Mouse (Mus musculus): ENCODE measurements around the gene March1.
"Not testable (repeated sequence)": the region's sequence is repeated elsewhere in the genome, so short reads cannot be mapped to it uniquely, and the experiment has no call there.

March1 gene

GRCm38 (mm10) chr8:66317824-66318223, 700.1 kb downstream of the March1 start:
- DNase-seq (ENCODE audit: low spot score): no peak

- DNase-seq (ENCODE audit: low spot score): no peak
Observed at GRCm38 (mm10) chr8:66323045-66323807, 705.5 kb downstream of the March1 start.

- no peak for DNase-seq (ENCODE audit: low spot score)
Observed at GRCm38 (mm10) chr8:66326396-66326795, 708.7 kb downstream of the March1 start.

- no peak for DNase-seq (ENCODE audit: low spot score)
Observed at GRCm38 (mm10) chr8:66332206-66332605, 714.5 kb downstream of the March1 start.

- no peak for DNase-seq (ENCODE audit: low spot score)
Observed at GRCm38 (mm10) chr8:66334265-66334664, 716.6 kb downstream of the March1 start.

- no peak for DNase-seq (ENCODE audit: low spot score)
Observed at GRCm38 (mm10) chr8:66339551-66339950, 721.9 kb downstream of the March1 start.

GRCm38 (mm10) chr8:66342928-66343327, 725.2 kb downstream of the March1 start:
- no peak for DNase-seq (ENCODE audit: low spot score)

- DNase-seq (ENCODE audit: low spot score): no peak
Observed at GRCm38 (mm10) chr8:66362882-66363801, 745.4 kb downstream of the March1 start.

GRCm38 (mm10) chr8:66383694-66384373, 766.1 kb downstream of the March1 start:
- DNase-seq (ENCODE audit: low spot score): no peak

- DNase-seq (ENCODE audit: low spot score): no peak
Observed at GRCm38 (mm10) chr8:66386008-66386407, 768.3 kb downstream of the March1 start.

- DNase-seq (ENCODE audit: low spot score): no peak
Observed at GRCm38 (mm10) chr8:66388693-66389092, 771.0 kb downstream of the March1 start.

- no peak for DNase-seq (ENCODE audit: low spot score)
Observed at GRCm38 (mm10) chr8:66391554-66391953, 773.9 kb downstream of the March1 start.

- DNase-seq (ENCODE audit: low spot score): no peak
Observed at GRCm38 (mm10) chr8:66392900-66393299, 775.2 kb downstream of the March1 start.

- DNase-seq (ENCODE audit: low spot score): no peak
Observed at GRCm38 (mm10) chr8:66394148-66394547, 776.4 kb downstream of the March1 start.

- DNase-seq (ENCODE audit: low spot score): no peak
Observed at GRCm38 (mm10) chr8:66397811-66398210, 780.1 kb downstream of the March1 start.

- DNase-seq (ENCODE audit: low spot score): no peak
Observed at GRCm38 (mm10) chr8:66400050-66400449, 782.4 kb downstream of the March1 start.

- no peak for DNase-seq (ENCODE audit: low spot score)
Observed at GRCm38 (mm10) chr8:66404711-66405414, 787.2 kb downstream of the March1 start.

- DNase-seq (ENCODE audit: low spot score): not testable (repeated sequence)
Observed at GRCm38 (mm10) chr8:66405796-66406195, 788.1 kb downstream of the March1 start.

GRCm38 (mm10) chr8:66406596-66407361, 789.1 kb downstream of the March1 start:
- no peak for DNase-seq (ENCODE audit: low spot score)

- DNase-seq (ENCODE audit: low spot score): no peak
Observed at GRCm38 (mm10) chr8:66410080-66410615, 792.4 kb downstream of the March1 start.

GRCm38 (mm10) chr8:66413101-66413500, 795.4 kb downstream of the March1 start:
- no peak for DNase-seq (ENCODE audit: low spot score)

Measured in testis, postnatal 14 days (tissue).